Mouse (Mus musculus): ENCODE measurements around the gene Mrpl51. TPM values are rescaled to one million over a fixed set of nuclear protein-coding genes. Genes with fewer than 3 reads are reported as not detected.
A peak's percentile ranks its signal among the peaks of the same experiment; 100 is the strongest.

The Mrpl51 gene
- total and polyA plus RNA-seq, 2 experiments, result 44.0 to 69.8 TPM

- peaks cover 14% of the 10 kb centered on the region; the same call in 1 of the 2 replicates for H3K79me2 ChIP-seq (ENCODE audit: control insufficient read depth, insufficient read depth, low read length)
- DNase-seq (ENCODE audit: extremely low read depth, low read depth, low spot score), result peak; percentile 58
- peak overlapping the region; percentile 91 for H3K27ac ChIP-seq (replicated peaks; ENCODE audit: insufficient read depth, low read depth, low read length)
- WGBS, result under 1% methylated on average over 39 of the region's 39 CpGs
- peak overlapping the region; percentile 95 for H3K9ac ChIP-seq (ENCODE audit: low read depth, low read length)
- no peak for TF ChIP-seq POLR2A (IDR thresholded peaks at IDR 0.05; ENCODE audit: extremely low read depth, insufficient read depth, low read length)
- TF ChIP-seq CTCF (IDR thresholded peaks at IDR 0.05; ENCODE audit: low read depth, low read length), result no peak
- H3K4me3 ChIP-seq (ENCODE audit: insufficient read depth, low read depth, low read length), result peak overlapping the region; percentile 95
- H3K4me1 ChIP-seq (ENCODE audit: control insufficient read depth, insufficient read depth, low read length), result peaks cover 8% of the 10 kb centered on the region
- no peaks in the 10 kb centered on the region for H3K27me3 ChIP-seq (ENCODE audit: control insufficient read depth, insufficient read depth, low read length)
- H3K36me3 ChIP-seq (ENCODE audit: control insufficient read depth, insufficient read depth, low read length), result peaks cover 6% of the 10 kb centered on the region
Observed at GRCm38 (mm10) chr6:125164672-125165327, 26.8 kb upstream of the Mrpl51 start.

DNA sequence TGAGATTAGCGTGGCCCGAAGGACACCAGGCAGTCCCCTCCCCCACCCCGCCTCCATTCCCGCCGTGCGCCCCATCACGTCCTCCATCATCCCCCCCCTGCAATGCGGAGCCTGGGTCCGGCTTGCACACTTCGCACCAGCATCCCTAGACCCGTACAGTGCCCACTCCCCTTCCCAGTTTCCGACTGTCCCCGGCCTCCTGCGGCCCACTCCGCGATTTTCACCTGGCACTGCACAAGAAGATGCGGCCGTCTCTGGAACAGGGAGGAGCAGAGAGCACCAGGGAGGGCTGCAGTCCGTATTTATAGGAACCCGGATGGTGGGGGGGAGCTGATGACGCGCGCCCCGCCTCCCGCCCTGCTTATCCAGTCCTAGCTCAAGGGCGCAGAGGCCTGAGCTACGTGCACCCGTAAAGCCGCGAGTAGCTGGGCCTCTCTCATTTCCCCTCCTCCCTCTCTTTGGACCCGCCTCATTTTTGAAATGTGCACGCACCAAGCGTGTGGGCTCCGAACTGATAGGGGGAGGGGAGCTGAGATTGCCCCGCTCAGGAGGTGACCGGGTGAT lies 26.2 kb upstream of the Mrpl51 start:
- under 1% methylated on average over 36 of the region's 36 CpGs for WGBS
- Histone ChIP-seq H3K4me3 (ENCODE audit: insufficient read depth, low read depth, low read length) (peak overlapping the region; percentile 95), H3K4me1 (ENCODE audit: control insufficient read depth, insufficient read depth, low read length) (peaks cover 8% of the 10 kb centered on the region), H3K79me2 (ENCODE audit: control insufficient read depth, insufficient read depth, low read length) (peaks cover 14% of the 10 kb centered on the region; the same call in 1 of the 2 replicates), H3K9ac (ENCODE audit: low read depth, low read length) (peak overlapping the region; percentile 95), H3K27ac (replicated peaks; ENCODE audit: insufficient read depth, low read depth, low read length) (peak overlapping the region; percentile 95), H3K36me3 (ENCODE audit: control insufficient read depth, insufficient read depth, low read length) (peaks cover 6% of the 10 kb centered on the region), H3K27me3 (ENCODE audit: control insufficient read depth, insufficient read depth, low read length) (no peaks in the 10 kb centered on the region)
- TF ChIP-seq CTCF (IDR thresholded peaks at IDR 0.05; ENCODE audit: low read depth, low read length) (no peak), POLR2A (IDR thresholded peaks at IDR 0.05; ENCODE audit: extremely low read depth, insufficient read depth, low read length) (peak; percentile 100)
- peak; percentile 94 for DNase-seq (ENCODE audit: extremely low read depth, low read depth, low spot score)

DNA sequence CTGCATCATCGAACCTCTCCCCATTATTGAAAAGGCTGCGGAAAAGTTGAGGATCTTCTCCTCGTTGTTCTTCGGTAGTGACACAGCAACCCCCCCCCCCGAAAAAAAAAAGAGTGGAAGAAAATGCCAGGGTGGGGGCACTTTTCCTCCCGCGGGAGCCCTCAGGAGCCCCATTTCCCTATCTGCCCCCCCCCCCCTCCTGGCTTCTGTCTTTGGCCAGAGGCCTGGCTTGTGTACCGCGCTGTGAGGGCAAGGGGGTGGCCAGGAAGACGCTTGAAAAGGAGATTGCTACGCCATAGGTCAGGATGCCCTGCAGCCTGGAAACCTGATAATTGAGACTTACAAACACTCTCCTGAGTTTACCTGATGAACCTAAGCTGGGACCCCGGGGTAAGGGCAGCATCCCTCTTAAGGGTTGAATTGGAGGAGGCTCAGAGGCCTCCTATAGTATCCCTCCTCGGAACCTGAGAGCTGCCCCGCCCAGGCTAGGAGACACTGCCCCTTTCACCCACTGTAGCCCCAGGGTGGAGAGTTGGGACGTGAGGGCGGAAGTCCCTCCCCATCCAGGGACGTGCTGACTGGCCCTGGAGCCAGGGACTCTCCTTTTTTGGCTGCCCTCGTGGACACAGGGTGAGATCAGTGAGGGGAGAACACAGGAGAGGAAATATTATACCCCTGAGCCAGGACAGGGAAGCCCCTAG lies 25.4 kb upstream of the Mrpl51 start, which contains the start of gene Gapdh:
Gene Gapdh, minus strand, starts transcription at position 417 of the 701 bp plus-strand sequence.
- peaks cover 14% of the 10 kb centered on the region; the same call in 1 of the 2 replicates for H3K79me2 ChIP-seq (ENCODE audit: control insufficient read depth, insufficient read depth, low read length)
- peak within 1 kb of the TSS; percentile 95 for H3K4me3 ChIP-seq (ENCODE audit: insufficient read depth, low read depth, low read length)
- 3% methylated on average over 18 of the region's 18 CpGs for WGBS
- H3K36me3 ChIP-seq (ENCODE audit: control insufficient read depth, insufficient read depth, low read length), result peaks cover 6% of the 10 kb centered on the region
- H3K27me3 ChIP-seq (ENCODE audit: control insufficient read depth, insufficient read depth, low read length), result no peaks in the 10 kb centered on the region
- peak; percentile 54; the same call in 1 of the 2 replicates for TF ChIP-seq POLR2A (IDR thresholded peaks at IDR 0.05; ENCODE audit: extremely low read depth, insufficient read depth, low read length)
- no peak for TF ChIP-seq CTCF (IDR thresholded peaks at IDR 0.05; ENCODE audit: low read depth, low read length)
- peak within 1 kb of the TSS; percentile 95 for H3K9ac ChIP-seq (ENCODE audit: low read depth, low read length)
- peak; percentile 94 for DNase-seq (ENCODE audit: extremely low read depth, low read depth, low spot score)
- peaks cover 8% of the 10 kb centered on the region for H3K4me1 ChIP-seq (ENCODE audit: control insufficient read depth, insufficient read depth, low read length)
- peak within 1 kb of the TSS; percentile 96 for H3K27ac ChIP-seq (replicated peaks; ENCODE audit: insufficient read depth, low read depth, low read length)

- peaks cover 14% of the 10 kb centered on the region; the same call in 1 of the 2 replicates for H3K79me2 ChIP-seq (ENCODE audit: control insufficient read depth, insufficient read depth, low read length)
- H3K36me3 ChIP-seq (ENCODE audit: control insufficient read depth, insufficient read depth, low read length), result peaks cover 6% of the 10 kb centered on the region
- TF ChIP-seq POLR2A (IDR thresholded peaks at IDR 0.05; ENCODE audit: extremely low read depth, insufficient read depth, low read length), result no peak
- TF ChIP-seq CTCF (IDR thresholded peaks at IDR 0.05; ENCODE audit: low read depth, low read length), result no peak
- peak overlapping the region; percentile 55 for H3K4me3 ChIP-seq (ENCODE audit: insufficient read depth, low read depth, low read length)
- peak; percentile 84 for DNase-seq (ENCODE audit: extremely low read depth, low read depth, low spot score)
- H3K27ac ChIP-seq (replicated peaks; ENCODE audit: insufficient read depth, low read depth, low read length), result peak overlapping the region; percentile 96
- H3K27me3 ChIP-seq (ENCODE audit: control insufficient read depth, insufficient read depth, low read length), result no peaks in the 10 kb centered on the region
- peaks cover 9% of the 10 kb centered on the region for H3K4me1 ChIP-seq (ENCODE audit: control insufficient read depth, insufficient read depth, low read length)
- H3K9ac ChIP-seq (ENCODE audit: low read depth, low read length), result peak overlapping the region; percentile 65
- 24% methylated on average over 10 of the region's 10 CpGs for WGBS
Observed at GRCm38 (mm10) chr6:125166861-125167650, 24.5 kb upstream of the Mrpl51 start.

GRCm38 (mm10) chr6:125168086-125168485 lies 23.5 kb upstream of the Mrpl51 start:
- H3K79me2 ChIP-seq (ENCODE audit: control insufficient read depth, insufficient read depth, low read length), result peaks cover 14% of the 10 kb centered on the region; the same call in 1 of the 2 replicates
- no peak for DNase-seq (ENCODE audit: extremely low read depth, low read depth, low spot score)
- H3K27me3 ChIP-seq (ENCODE audit: control insufficient read depth, insufficient read depth, low read length), result no peaks in the 10 kb centered on the region
- TF ChIP-seq CTCF (IDR thresholded peaks at IDR 0.05; ENCODE audit: low read depth, low read length), result no peak
- no peak for TF ChIP-seq POLR2A (IDR thresholded peaks at IDR 0.05; ENCODE audit: extremely low read depth, insufficient read depth, low read length)
- no peak overlapping the region for H3K27ac ChIP-seq (replicated peaks; ENCODE audit: insufficient read depth, low read depth, low read length)
- H3K4me1 ChIP-seq (ENCODE audit: control insufficient read depth, insufficient read depth, low read length), result peaks cover 18% of the 10 kb centered on the region
- H3K36me3 ChIP-seq (ENCODE audit: control insufficient read depth, insufficient read depth, low read length), result peaks cover 4% of the 10 kb centered on the region
- 95% methylated on average over 14 of the region's 14 CpGs for WGBS
- no peak overlapping the region for H3K4me3 ChIP-seq (ENCODE audit: insufficient read depth, low read depth, low read length)
- no peak overlapping the region for H3K9ac ChIP-seq (ENCODE audit: low read depth, low read length)

All from liver, adult 2 months (tissue).